Mouse (Mus musculus) ES-Bruce4 (cell line): Measurements from ENCODE around the gene Drg1. TPM values are rescaled to one million over a fixed set of nuclear protein-coding genes. Genes with fewer than 3 reads are reported as not detected.
"Not testable (repeated sequence)": the region's sequence is repeated elsewhere in the genome, so short reads cannot be mapped to it uniquely, and the experiment has no call there.

ENCODE experiments used
- H3K27ac ChIP-seq: 2 replicates; pipeline ENCODE4 v1.5.1; 2012; ENCODE audit warnings: low read length, inconsistent platforms; ENCODE audit not compliant: insufficient read depth
- H3K27me3 ChIP-seq: 2 replicates; pipeline ENCODE4 v1.6.1; 2012; ENCODE audit warnings: mild to moderate bottlenecking, low read length, inconsistent platforms; ENCODE audit not compliant: control insufficient read depth, poor library complexity, insufficient read depth, severe bottlenecking
- H3K36me3 ChIP-seq: 2 replicates; pipeline ENCODE4 v1.6.1; 2012; ENCODE audit warnings: inconsistent platforms, mild to moderate bottlenecking, low read length, moderate library complexity; ENCODE audit not compliant: control insufficient read depth, poor library complexity, insufficient read depth, severe bottlenecking
- H3K4me1 ChIP-seq: one replicate; pipeline ENCODE4 v1.8.1; 2011; ENCODE audit warnings: low read length; ENCODE audit not compliant: control insufficient read depth, insufficient read depth
- H3K4me3 ChIP-seq: 2 replicates; pipeline ENCODE4 v1.5.1; 2011; ENCODE audit warnings: low read depth, mild to moderate bottlenecking, low read length
- H3K9ac ChIP-seq: 2 replicates; pipeline ENCODE4 v1.6.1; 2012; ENCODE audit warnings: low read depth, mild to moderate bottlenecking, inconsistent platforms; ENCODE audit not compliant: poor library complexity, severe bottlenecking
- H3K9me3 ChIP-seq: replicated peaks from 2 replicates; pipeline ENCODE4 v1.6.1; 2012; ENCODE audit warnings: mild to moderate bottlenecking, low read length, inconsistent platforms; ENCODE audit not compliant: control insufficient read depth, poor library complexity, insufficient read depth, severe bottlenecking
- CTCF ChIP-seq: IDR thresholded peaks from one replicate; pipeline ENCODE4 v1.8.1; 2011; ENCODE audit warnings: low read depth, low read length
- EP300 ChIP-seq: IDR thresholded peaks from 2 replicates; pipeline ENCODE4 v1.6.1; 2011; ENCODE audit warnings: low read depth, low read length; ENCODE audit not compliant: insufficient read depth
- POLR2A ChIP-seq: IDR thresholded peaks from one replicate; pipeline ENCODE4 v1.8.1; 2011; ENCODE audit warnings: low read length; ENCODE audit not compliant: insufficient read depth
- polyA plus RNA-seq: library from polyadenylated mRNA; stranded (reverse); fragments of >200 nt; gene quantifications from 2 replicates; pipeline ENCODE4 v1.2.4, GENCODE M21; 2011; ENCODE audit warnings: low read depth; ENCODE audit not compliant: missing spikeins, insufficient read depth, insufficient read length

Drg1 gene
- polyA plus RNA-seq, 1 experiment = 170 TPM

GRCm38 (mm10) chr11:3202781-3203441, 63.3 kb downstream of the Drg1 start:
- H3K27ac ChIP-seq = 0 out of 2 replicates have a peak overlapping the region, but pooled peaks have one; percentile 12
- peak overlapping the region; percentile 66 for H3K9ac ChIP-seq
- TF ChIP-seq EP300 (no peak), CTCF (no peak), POLR2A (no peak)
- peaks cover 14% of the 10 kb centered on the region for H3K36me3 ChIP-seq
- no peaks in the 10 kb centered on the region for H3K9me3 ChIP-seq
- no peaks in the 10 kb centered on the region for H3K4me1 ChIP-seq
- no peaks in the 10 kb centered on the region for H3K27me3 ChIP-seq
- peak overlapping the region; percentile 88 for H3K4me3 ChIP-seq

- Histone ChIP-seq H3K27ac (peak within 1 kb of the TSS; percentile 48; the same call in 1 of the 2 replicates), H3K4me3 (peak within 1 kb of the TSS; percentile 88), H3K4me1 (no peaks in the 10 kb centered on the region), H3K27me3 (no peaks in the 10 kb centered on the region), H3K9ac (peak within 1 kb of the TSS; percentile 66), H3K36me3 (peaks cover 14% of the 10 kb centered on the region), H3K9me3 (no peaks in the 10 kb centered on the region)
- TF ChIP-seq CTCF (no peak), EP300 (no peak), POLR2A (no peak)
Observed at GRCm38 (mm10) chr11:3202231-3202701, 63.9 kb downstream of the Drg1 start, which contains the start of gene Eif4enif1. Gene Eif4enif1 (plus strand): TSS chr11:3202392.

GRCm38 (mm10) chr11:3201326-3202230, 64.6 kb downstream of the Drg1 start:
- H3K36me3 ChIP-seq = peaks cover 11% of the 10 kb centered on the region
- peak overlapping the region; percentile 66 for H3K9ac ChIP-seq
- no peaks in the 10 kb centered on the region for H3K27me3 ChIP-seq
- no peaks in the 10 kb centered on the region for H3K9me3 ChIP-seq
- no peak for TF ChIP-seq EP300
- H3K4me3 ChIP-seq = peak overlapping the region; percentile 85
- peak overlapping the region; percentile 48; the same call in 1 of the 2 replicates for H3K27ac ChIP-seq
- no peaks in the 10 kb centered on the region for H3K4me1 ChIP-seq

- not testable (repeated sequence) for H3K9ac ChIP-seq, H3K4me3 ChIP-seq, H3K27ac ChIP-seq
Observed at GRCm38 (mm10) chr11:3200636-3201035, 65.6 kb downstream of the Drg1 start.

GRCm38 (mm10) chr11:3193363-3193762, 72.9 kb downstream of the Drg1 start, which contains the start of gene Sfi1:
Gene Sfi1 (minus strand): TSS chr11:3193463.
- no peak within 1 kb of the TSS for H3K4me3 ChIP-seq
- no peak within 1 kb of the TSS for H3K9ac ChIP-seq
- TF ChIP-seq EP300 (no peak), POLR2A (no peak), CTCF (no peak)
- H3K9me3 ChIP-seq = no peaks in the 10 kb centered on the region
- H3K36me3 ChIP-seq = no peaks in the 10 kb centered on the region
- H3K27me3 ChIP-seq = no peaks in the 10 kb centered on the region
- H3K27ac ChIP-seq = no peak within 1 kb of the TSS
- H3K4me1 ChIP-seq = no peaks in the 10 kb centered on the region

More at GRCm38 (mm10) chr11:3200636-3201035, 65.6 kb downstream of the Drg1 start:
- not testable (repeated sequence) for H3K36me3 ChIP-seq, H3K9me3 ChIP-seq, H3K27me3 ChIP-seq, H3K4me1 ChIP-seq

GRCm38 (mm10) chr11:3182707-3183106, 83.5 kb downstream of the Drg1 start:
- H3K9ac ChIP-seq, H3K4me3 ChIP-seq, H3K9me3 ChIP-seq, H3K27ac ChIP-seq, H3K36me3 ChIP-seq, H3K27me3 ChIP-seq, H3K4me1 ChIP-seq: not testable (repeated sequence)

- H3K27ac ChIP-seq, H3K9me3 ChIP-seq, H3K4me3 ChIP-seq, H3K27me3 ChIP-seq, H3K36me3 ChIP-seq, H3K4me1 ChIP-seq, H3K9ac ChIP-seq: not testable (repeated sequence)
Observed at GRCm38 (mm10) chr11:3181971-3182370, 84.2 kb downstream of the Drg1 start.

GRCm38 (mm10) chr11:3181250-3181649, 85.0 kb downstream of the Drg1 start:
- H3K27ac ChIP-seq, H3K4me1 ChIP-seq, H3K4me3 ChIP-seq, H3K9ac ChIP-seq, H3K27me3 ChIP-seq, H3K9me3 ChIP-seq, H3K36me3 ChIP-seq: not testable (repeated sequence)
